Mouse (Mus musculus) lung, postnatal 0 days (tissue): ENCODE measurements at regions not wholly inside any gene's neighbourhood (a gene's known extent, or its start where the extent isn't known, plus 50 kb on each side); places are given as distances from the start of the nearest gene placed in this dataset.

Experiments
- CTCF ChIP-seq: IDR thresholded peaks from 2 replicates; pipeline ENCODE4 v1.5.1; 2016; ENCODE audit warnings: antibody characterized with exemption, mild to moderate bottlenecking
- EP300 ChIP-seq: IDR thresholded peaks from 2 replicates; pipeline ENCODE4 v1.6.1; 2016; ENCODE audit warnings: antibody characterized with exemption, mild to moderate bottlenecking, control low read depth

GRCm38 (mm10) chr2:55862479-55862878 is 426.7 kb downstream of the Kcnj3 start:
- no peak for TF ChIP-seq CTCF
- no peak for TF ChIP-seq EP300
